Mouse (Mus musculus): ENCODE results near the gene Eif2b5.
A peak's percentile ranks its signal among the peaks of the same experiment; 100 is the strongest.

Gene Eif2b5

DNA sequence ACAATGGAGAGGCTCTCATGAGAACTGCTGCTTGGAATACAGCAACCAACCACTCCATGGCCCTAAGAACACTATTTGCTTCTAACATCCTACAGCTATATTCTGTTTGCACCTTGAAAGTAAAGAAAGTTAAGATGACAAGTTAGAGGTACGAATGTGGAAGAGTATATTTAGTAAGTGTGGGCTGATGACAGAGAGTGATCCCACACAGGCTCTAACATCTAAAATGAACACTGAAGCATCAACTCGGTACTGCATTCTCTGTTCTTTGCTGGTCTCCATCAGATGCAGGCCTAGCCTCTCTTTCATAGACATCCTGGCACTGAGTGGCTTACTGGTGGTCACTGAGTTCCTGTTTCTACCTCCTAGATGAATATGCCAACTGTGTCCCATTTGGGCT, 9.4 kb upstream of the Eif2b5 start:
- DNase-seq (ENCODE audit: low spot score in 2 of 2) = no peak

DNA sequence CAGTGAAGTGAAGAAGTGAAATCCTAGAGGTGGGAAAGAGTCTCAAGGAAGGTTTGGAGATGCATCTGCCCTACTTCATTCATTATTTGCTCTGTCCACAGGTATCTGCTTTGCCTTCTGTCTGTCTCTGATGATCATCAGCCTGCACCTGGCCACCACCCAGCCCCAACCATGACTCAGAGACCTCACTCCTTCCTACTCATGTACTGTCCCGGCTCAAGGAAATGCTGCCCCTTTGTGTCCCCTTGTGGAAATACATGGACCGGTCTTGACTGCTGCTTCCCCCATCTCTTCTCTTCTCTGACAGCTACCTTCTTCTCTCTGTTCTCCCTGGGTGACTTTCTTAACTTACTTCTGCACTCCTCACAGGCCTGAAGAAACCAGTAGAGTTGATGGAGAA, 8.0 kb upstream of the Eif2b5 start:
- no peak for DNase-seq (ENCODE audit: low spot score in 2 of 2)

DNA sequence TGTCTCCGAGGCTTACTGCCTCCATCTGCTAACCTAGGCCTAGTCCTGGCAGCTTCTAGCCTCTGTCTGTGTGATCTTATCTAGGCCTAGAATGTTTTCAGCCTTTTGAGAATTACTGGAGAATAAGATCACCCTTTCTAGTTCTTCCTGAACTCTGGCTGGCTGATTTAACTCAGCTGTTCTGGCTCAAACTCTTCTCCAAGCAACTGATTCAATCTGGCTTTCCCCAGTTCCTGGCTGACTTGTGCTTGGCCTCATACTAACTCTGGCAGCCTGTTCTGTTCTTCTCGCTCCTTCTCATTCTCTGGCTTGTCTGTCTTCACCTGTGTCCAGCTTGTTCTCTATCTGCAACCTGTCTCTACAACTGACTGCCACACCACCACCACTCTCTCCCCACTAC, 7.3 kb upstream of the Eif2b5 start:
- DNase-seq (ENCODE audit: low spot score in 2 of 2) = no peak

DNA sequence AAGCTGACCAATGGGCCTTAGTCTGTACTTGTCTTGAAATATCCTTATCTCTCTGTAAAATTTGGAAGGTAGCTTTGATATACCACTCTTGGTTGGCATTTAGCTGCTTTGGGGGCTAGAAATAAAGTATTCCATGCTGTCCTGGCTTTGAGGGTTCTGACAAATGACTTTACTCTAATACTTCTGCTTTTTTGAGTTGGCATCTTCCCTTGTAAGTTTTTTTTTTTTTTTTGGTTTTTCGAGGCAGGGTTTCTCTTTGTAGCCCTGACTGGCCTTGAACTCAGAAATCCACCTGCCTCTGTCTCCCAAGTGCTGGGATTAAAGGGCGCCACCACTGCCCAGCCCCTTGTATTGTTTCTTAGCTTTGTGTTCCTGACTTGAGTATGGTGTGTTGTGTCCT, 5.2 kb upstream of the Eif2b5 start:
- no peak for DNase-seq (ENCODE audit: low spot score in 2 of 2)

DNA sequence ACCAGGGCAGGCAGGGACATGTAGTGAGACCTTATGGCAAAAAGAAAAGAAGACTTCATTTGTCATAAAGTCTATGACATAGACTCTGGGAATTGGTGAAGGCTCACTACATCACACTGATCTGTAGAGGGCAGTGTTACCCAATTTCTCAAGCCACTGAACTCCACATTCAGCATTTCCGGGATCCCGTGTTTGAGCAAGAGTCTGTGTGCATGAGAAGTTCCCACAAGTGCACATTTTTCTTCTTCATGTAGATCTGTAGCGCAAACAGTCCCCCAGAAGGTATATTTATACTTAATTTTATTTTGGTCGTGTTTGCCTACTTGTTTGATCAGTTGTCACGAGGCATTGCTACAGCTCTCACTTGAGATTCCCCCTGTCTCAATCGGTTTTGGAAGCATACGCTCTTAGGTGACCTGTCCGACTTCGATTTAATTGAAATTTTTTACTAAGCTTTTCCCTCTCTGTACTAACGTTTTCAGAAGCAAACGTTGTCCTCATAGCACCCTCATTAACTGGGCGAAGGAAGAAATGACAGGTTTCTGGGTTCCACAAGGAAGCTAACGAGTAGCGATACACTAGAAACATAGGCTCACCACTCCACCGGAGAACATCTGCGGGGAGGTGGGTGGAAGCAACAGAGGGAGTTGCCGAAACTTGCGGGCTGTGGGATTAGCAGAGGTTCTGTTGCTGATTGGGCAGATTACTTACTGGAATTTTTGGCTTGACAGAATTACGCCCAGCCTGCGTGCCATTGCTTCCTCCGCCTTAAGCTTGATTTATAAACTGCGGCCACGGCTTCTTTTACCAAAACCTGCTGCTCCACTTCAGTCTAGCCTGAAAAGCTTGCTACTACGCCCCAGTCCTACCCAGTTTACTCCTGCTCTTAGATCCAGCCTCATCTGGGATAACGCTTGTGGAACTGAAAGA, 1.7 kb upstream of the Eif2b5 start:
- DNase-seq (ENCODE audit: low spot score in 2 of 2) = peak; percentile 54 to 70

DNA sequence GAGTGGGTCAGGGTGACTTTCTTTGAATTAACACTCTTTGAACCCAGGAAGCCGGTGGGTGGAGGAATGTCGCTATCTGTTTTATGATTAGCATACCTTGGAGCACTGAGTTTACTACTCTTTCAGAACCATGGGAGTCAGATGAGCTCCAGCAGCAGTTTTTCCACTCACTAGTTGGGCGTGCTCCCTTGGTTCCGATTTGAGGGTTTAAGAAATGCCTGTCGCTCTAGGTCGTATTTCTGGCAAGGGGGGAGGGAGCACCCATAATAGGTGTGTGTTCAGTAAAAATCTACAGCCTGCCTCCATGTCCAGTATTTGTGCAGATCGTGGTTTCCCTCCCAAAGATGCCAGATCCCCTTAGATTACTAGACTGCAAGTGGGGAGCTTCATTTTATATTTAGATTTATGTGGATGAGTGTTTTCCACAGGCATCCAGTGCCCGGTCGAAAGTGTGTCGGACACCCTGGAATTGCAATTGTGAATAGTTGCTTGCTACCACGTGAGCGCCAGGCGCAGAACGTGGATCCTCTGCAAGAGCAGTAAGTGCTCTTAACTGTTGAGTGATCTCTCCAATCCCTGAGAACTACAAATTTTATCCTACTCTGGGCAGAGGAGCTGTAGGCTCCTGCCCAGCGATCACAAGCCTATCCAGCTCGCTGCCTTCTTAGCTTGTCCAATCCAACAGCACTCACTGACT, 489 bp upstream of the Eif2b5 start:
- DNase-seq (ENCODE audit: low spot score in 2 of 2) = peak in 1 of 2 experiments; percentile 27

DNA sequence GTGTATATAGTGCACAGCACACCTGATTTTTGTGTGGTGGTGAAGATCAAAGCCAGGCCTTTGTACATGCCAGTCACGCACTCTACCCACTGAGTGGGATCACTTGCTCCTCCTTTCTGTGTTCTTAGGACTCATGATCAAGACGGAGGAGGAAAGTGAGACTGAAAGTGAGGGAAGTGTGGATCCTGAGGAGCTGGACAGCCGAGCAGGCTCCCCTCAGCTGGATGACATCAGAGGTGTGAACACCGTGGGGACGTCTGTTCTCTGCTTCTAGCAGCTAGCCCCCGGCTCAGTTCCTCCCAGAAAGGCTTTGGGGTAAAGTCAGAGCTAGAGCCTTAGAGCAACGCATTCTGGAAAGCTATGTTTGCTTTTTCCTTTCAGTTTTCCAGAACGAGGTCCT, 7.4 kb downstream of the Eif2b5 start:
- no peak for DNase-seq (ENCODE audit: low spot score in 2 of 2)

DNA sequence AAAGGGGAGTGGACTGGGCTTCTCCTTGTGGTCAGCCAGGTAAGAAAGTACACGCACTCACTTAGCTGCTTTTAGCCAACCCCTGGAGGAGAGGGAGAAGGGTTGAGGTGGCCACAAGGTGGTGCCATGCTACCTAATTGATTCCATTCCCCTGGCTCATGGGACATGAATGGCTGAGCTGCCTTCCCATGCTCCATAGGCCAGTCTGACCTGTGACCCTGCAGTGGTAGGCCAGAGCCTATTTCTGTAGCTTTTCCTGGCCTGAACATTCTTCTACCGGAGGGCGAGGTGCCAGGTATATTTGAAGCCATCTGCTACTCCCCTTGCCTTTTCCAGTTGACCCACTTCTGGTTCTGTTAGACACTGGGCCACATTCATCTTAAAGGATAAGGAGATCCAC, 10.7 kb downstream of the Eif2b5 start:
- DNase-seq (ENCODE audit: low spot score in 2 of 2) = no peak

DNA sequence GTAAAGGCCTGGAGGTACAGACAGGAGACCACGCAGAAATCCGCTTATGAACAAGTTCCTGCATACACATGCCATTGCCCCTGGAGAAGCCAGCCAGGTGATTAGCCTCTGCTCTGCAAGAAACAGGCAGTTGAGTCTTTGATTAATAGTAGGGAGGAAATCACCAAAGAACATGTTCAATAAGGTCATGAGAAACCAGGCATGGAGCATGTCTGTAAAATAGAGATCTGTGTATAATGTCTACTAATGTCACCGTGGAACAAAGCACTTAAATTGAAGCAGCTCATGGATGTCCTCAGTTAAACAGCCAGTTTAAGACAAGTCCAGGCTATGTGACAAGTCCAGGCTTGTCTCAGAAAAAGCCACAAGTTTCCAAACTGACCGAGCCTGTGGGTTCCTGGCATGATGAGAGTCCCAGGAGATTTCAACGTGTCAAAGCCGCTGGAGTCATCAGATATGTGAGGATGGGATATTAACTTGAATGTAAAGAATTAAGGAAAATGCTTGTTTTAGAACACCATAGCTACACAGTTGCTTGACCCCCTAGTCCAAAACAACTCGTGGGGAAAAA, 12.7 kb downstream of the Eif2b5 start:
- no peak for DNase-seq (ENCODE audit: low spot score in 2 of 2)

DNA sequence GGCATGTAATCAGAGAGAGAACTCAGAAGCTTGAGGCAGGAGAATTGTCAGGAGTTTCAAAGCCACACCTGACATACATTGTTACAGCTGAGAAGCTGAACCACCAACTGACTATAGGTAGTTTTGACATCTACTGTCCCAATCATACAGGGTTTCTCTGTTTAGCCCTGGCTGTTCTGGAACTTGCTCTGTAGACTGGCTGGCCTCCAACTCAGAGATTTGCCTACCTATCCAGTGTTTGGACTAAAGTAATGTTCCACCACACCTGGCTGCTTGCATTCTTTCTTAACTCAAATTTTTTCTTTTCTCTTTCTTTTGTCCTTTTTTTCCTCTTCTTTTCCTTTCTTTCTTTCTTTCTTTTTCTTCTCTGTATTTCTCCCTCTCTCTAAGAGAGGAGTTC, 17.4 kb downstream of the Eif2b5 start:
- no peak for DNase-seq (ENCODE audit: low spot score in 2 of 2)

DNA sequence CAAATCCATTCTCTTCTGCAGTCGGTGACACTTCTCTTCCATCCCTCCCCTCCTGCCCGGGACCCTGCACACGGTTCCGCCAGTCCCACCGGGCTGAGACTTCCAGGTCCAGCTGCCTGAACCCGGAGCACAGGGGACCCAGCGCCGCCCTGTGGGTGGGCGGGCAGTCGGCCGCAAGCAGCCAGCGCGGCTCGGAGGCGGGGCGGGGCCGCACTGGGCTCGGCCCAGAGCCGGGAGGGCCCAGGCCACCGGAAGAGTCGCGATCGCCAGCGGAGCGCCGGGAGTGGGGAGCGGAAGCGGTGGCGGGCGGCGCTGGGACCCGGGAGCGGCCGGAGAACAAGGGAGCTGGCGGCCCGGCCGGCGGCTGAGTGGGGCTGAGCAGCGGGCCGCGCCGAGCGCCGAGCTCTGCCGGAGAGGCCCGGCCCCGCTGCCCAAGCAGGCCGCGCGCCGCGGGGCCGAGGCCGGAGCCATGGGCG, 18.1 kb downstream of the Eif2b5 start, which contains the start of gene Dvl3:
Gene Dvl3, plus strand, starts transcription at position 257 of the 476 bp plus-strand sequence.
- peak; percentile 50 to 68 for DNase-seq (ENCODE audit: low spot score in 2 of 2)

DNA sequence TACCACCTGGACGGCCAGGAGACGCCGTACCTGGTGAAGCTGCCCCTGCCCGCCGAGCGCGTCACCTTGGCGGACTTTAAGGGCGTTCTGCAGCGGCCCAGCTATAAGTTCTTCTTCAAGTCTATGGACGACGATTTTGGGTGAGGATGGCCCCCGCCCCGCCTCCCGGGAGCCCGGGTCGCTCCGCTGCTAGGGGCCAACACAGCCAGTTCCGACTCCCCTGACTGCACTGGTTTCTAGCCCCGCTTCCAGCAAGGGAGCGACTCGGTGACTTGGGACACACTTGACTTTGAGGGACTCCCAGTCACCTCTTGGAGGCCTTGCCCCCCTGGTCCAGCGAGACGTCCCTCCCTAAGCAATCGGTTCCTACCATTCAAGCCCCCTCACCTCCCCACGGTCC, 18.6 kb downstream of the Eif2b5 start:
- peak; percentile 33 to 35 for DNase-seq (ENCODE audit: low spot score in 2 of 2)

DNA sequence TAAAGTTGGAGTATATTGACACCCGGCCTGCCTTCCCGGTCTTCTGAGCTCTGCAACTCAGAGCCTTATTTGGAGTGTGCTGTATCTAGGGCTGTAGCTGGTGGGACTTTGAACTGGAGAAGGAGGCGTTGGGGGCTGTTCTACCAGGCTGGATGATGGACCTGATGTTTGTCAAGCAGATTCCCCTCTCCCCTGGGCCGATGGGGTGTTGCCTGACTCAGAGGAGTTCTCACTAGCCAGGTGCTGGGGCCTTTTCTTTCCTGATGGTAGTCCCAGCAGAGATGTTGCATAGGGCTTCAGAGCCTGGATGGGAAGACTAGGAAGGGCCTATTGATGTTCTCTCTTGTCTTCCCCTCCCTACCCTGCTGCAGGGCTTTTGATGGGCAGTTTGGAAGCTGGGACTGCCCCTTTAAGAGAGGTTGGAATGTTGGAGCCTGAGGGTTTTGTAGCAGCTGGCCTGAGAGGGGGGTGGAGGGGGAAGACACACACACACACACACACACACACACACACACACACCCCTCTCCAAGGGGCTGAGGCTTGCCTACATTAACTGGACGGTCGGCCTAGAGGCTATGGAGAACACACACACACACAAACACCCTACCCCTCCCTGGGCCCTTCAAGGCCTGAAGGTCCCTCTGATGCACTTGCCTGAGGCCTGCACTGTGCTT, 19.2 kb downstream of the Eif2b5 start:
- DNase-seq (ENCODE audit: low spot score in 2 of 2) = no peak

DNA sequence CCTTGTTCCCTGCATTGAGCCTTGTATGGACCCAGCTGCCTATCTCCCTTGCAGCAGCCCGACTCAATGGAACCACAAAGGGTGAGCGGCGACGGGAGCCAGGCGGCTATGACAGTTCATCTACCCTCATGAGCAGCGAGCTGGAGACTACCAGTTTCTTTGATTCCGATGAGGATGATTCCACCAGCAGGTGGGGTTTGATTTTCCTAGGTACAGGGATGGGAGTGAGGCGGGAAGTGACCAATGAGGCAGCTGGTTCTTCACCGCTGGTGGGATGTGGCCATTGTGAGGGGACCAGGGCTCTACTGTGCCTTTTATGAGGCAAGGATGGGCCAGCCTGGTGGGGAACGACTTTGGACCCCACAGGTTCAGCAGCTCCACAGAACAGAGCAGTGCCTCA, 25.3 kb downstream of the Eif2b5 start:
- DNase-seq (ENCODE audit: low spot score in 2 of 2) = no peak

DNA sequence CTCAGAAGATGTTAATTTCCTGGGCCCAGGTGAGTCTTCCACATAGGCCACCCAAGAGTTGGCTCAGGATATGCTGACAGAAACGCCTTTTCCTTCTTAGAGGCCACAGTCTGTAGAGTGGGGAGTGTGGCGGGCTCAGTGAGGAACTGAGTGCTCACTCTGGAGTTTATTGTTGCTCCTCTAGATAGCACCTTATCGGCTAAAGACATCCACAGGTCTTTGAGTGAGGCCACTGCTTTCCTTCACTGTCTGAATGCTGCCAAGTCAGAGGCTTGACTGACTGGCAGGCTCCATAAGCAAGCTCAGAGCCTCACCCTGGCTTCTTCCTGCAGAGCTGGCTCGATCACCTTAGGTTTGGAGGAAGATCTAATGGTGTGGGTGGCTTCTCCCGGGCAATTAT, 30.2 kb downstream of the Eif2b5 start:
- DNase-seq (ENCODE audit: low spot score in 2 of 2) = no peak

DNA sequence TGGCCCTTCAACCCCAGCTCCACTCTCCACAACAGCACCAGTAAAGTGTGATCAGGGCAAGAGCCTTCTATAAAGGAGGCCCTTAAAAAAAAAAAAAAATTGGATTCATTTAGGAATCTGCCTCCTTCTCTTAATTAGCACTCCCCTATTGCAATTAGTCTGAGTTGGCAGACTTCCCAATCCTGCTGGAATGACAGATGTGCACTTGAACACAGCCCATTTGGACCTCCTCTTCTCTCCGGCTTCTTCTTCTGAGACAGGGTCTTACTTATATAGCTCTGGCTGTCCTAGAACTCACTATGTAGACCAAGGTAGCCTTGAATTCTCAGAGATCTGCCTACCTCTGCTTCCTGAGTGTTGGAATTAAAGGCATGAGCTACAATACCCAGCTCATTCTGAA, 30.8 kb downstream of the Eif2b5 start:
- DNase-seq (ENCODE audit: low spot score in 2 of 2) = no peak

DNA sequence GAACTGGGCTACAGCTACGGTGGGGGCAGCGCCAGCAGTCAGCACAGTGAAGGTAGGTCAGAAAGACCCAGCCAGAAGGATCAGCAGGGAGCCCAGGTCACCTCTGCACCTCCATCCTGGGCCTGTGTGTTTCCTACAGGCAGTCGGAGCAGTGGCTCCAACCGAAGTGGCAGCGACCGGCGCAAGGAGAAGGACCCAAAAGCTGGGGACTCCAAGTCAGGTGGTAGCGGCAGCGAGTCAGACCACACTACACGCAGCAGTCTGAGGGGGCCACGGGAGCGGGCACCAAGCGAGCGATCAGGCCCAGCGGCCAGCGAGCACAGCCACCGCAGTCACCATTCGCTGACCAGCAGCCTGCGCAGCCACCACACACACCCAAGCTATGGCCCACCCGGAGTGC, 32.3 kb downstream of the Eif2b5 start:
- DNase-seq (ENCODE audit: low spot score in 2 of 2) = no peak

DNA sequence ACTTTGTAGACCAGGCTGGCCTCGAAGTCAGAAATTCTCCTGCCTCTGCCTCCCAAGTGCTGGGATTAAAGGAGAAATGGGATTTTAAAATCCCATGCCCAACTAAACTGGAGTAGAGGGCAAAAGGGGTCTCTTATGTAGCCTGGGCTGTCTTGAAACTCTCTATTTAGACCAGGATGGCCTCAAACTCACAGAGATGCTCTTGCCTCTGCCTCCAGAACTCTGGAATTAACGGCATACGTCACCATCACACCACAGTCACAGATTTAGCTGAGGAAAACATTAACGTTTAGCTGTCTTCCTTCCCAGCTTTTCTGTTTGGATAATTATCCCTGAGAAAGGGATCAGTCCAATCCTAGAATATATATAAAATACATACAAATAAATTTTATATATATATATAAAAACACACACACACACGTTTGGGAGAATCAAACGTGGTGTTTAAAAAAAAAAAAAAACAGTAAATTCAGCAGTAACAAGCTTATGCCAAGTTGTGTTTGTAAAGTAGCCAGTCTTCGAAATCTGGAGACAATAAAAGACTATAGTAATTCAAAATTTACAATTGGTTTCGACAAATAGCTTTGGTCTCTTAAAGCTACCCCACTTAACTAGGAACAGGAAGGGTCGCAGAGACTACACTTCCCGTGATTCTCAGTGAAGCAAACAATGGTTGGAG, 36.1 kb downstream of the Eif2b5 start:
- DNase-seq (ENCODE audit: low spot score in 2 of 2) = no peak

DNA sequence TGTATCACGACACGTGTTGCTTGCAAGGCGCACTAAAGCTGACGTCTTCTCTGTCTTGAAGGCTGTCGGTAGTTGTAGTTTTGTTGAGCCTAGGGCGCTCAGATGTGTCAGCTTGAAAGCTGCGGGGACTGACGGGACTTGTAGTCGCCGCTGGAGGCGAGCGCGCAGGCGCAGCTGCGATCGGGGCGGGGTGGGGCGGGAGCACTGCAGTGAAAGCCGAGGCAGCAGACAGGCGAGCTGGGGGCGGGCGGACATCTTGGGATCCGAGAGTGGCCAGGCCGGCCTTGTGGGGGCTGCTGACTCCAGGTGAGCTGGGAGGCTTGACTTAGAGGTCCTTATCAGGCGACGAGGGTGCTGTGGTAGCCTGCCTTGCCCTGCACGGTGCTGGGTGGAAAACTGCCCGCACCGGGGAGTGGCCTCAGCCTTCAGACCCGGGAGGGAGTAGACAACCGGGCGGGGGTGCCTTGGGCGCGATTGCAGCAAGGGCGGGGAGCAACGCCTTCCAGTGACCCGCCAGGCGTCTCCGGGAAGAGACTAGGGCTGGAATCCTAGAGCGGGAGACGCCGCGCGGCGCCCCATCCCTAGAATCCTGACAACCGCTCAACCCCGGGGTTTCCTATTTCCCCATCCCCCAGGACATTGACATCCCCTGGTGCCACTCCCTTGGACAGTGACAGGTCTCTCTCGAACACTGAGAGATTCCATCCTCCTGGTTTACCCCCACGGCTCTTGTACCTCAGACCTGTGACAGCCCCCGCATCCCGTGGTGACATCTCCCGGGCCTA, 36.9 kb downstream of the Eif2b5 start, which contains the start of gene Ap2m1:
Gene Ap2m1, plus strand, starts transcription at position 183 of the 785 bp plus-strand sequence.
- DNase-seq (ENCODE audit: low spot score in 2 of 2) = peak; percentile 91 to 94

DNA sequence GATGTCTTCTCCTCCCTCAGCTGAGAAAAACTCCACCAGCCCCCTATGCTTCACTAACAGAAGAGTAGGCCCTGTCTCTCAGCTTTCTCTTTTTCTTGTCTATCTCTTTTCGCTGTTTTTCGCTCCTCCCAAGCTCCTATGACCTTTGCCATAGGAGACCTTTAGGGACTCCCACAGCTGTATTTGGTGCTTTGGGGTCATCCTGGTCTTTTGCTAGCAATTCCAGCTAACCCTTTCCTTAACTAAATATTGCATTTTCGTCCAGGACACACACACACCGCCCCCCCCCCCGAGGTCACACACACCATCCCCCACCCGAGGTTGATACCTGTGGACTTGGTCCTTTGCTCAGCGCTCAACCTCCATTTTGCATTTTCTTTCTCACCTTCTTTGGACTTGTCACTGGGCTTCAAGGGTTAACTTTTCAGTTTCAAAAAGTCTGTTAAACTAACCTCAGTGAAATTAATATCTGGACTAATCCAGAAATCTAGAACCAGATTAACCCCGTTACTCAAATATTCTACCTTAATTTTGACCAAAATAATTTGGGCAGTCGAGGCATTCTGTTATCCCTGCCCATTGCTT, 37.6 kb downstream of the Eif2b5 start:
- no peak for DNase-seq (ENCODE audit: low spot score in 2 of 2)

Measured in thymus, postnatal 10 days (tissue).